Mouse (Mus musculus): ENCODE data around the gene Mindy3. TPM values are rescaled to one million over a fixed set of nuclear protein-coding genes. Genes with fewer than 3 reads are reported as not detected.
A peak's percentile ranks its signal among the peaks of the same experiment; 100 is the strongest.

Mindy3 gene
- total and polyA plus RNA-seq, 2 experiments from 2014 or later, result 44.1 to 50.1 TPM

DNA sequence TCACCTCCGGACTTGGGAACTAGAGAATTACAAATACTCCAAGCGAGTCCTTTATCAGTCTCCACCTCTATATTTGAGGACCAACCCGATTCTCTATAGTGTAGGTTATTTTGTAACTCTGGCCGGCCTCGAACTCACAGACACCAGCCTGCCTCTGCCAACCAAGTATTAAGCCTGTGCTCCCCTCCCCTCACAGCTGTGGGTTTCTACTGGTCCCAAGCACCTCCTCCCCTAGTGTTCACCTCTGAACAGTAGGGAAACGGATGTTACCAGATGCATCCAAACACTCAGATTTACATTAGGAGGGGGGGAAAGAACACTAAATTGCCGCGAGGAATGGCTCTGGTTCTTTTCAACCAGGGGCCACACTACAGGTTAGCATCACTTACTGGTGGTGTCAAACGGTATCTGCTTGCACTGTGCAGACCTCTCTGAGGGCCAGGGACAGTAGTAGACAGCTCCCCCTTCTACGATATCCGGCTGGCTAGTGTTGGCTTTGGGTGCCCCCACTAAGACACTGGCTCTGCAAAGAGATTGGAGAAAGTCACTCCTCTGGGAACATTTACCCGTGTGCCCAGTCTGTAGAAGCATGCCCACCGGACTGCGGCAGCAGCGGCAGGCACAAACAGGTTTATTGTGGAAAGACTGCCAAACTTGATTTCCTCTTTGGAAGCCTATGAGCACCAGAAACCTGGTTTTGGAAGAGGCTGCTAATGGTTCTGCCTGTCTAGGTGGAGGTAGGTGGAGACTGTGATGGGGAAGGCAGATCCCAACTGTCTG lies 118.6 kb downstream of the Mindy3 start:
- no peak overlapping the region for H3K27ac ChIP-seq (ENCODE audit: low read depth, low read length)
- TF ChIP-seq CTCF (IDR thresholded peaks at IDR 0.05), result no peak
- H3K27me3 ChIP-seq (ENCODE audit: insufficient read depth, low read length), result peaks cover 6% of the 10 kb centered on the region; the same call in 1 of the 2 replicates
- peak overlapping the region; percentile 85 for H3K4me2 ChIP-seq (ENCODE audit: low read depth, low read length, poor library complexity, severe bottlenecking)
- peak overlapping the region; percentile 73 for H3K4me3 ChIP-seq (ENCODE audit: low read depth, low read length)
- 73% methylated on average over 15 of the region's 15 CpGs for WGBS
- H3K36me3 ChIP-seq (ENCODE audit: insufficient read depth, low read length), result no peaks in the 10 kb centered on the region
- H3K9me3 ChIP-seq (ENCODE audit: low read length), result no peaks in the 10 kb centered on the region
- peak; percentile 22; the same call in 1 of the 2 replicates for ATAC-seq (ENCODE audit: low FRiP score)
- no peak overlapping the region for H3K9ac ChIP-seq (replicated peaks; ENCODE audit: low read length, poor library complexity, severe bottlenecking)
- H3K4me1 ChIP-seq (ENCODE audit: insufficient read depth, low read length), result peaks cover 5% of the 10 kb centered on the region; the same call in 1 of the 2 replicates
- no peak for DNase-seq (ENCODE audit: low spot score)

- Histone ChIP-seq H3K27me3 (ENCODE audit: insufficient read depth, low read length) (peaks cover 6% of the 10 kb centered on the region; the same call in 1 of the 2 replicates), H3K27ac (ENCODE audit: low read depth, low read length) (no peak overlapping the region), H3K36me3 (ENCODE audit: insufficient read depth, low read length) (no peaks in the 10 kb centered on the region), H3K4me3 (ENCODE audit: low read depth, low read length) (no peak overlapping the region), H3K9ac (replicated peaks; ENCODE audit: low read length, poor library complexity, severe bottlenecking) (no peak overlapping the region), H3K4me2 (ENCODE audit: low read depth, low read length, poor library complexity, severe bottlenecking) (no peak overlapping the region), H3K9me3 (ENCODE audit: low read length) (no peaks in the 10 kb centered on the region), H3K4me1 (ENCODE audit: insufficient read depth, low read length) (peaks cover 5% of the 10 kb centered on the region; the same call in 1 of the 2 replicates)
- peak; percentile 32; the same call in 1 of the 2 replicates for TF ChIP-seq CTCF (IDR thresholded peaks at IDR 0.05)
- peak; percentile 36 for DNase-seq (ENCODE audit: low spot score)
- ATAC-seq (ENCODE audit: low FRiP score), result no peak
- 85% methylated on average over 5 of the region's 5 CpGs for WGBS
These were observed 122.0 kb downstream of the Mindy3 start for GRCm38 (mm10) chr2:12297287-12297686.

Other genes starting within 250 kb of the Mindy3 start
- 3.6 and 5.4 TPM in 2 replicates for gene Itga8, start 117.5 kb downstream of the Mindy3 start, total RNA-seq (2014; rRNA removed)
- gene Itga8, start 117.5 kb downstream of the Mindy3 start, polyA plus RNA-seq (2015; fragmentation: Nextera tagmentation; extraction: Ambion mirVana), result 1.3 and 1.4 TPM in 2 replicates